Mouse (Mus musculus) forebrain, embryonic 16.5 days (tissue): ENCODE measurements around the gene Ncapd2. TPM values are rescaled to one million over a fixed set of nuclear protein-coding genes. Genes with fewer than 3 reads are reported as not detected.

Experiments
- ATAC-seq: fragments of 200-750 bp; cut with Nextera tagmentation; 2 replicates; pipeline ENCODE4 v1.8.0; 2017; ENCODE audit warnings: mild to moderate bottlenecking, moderate library complexity
- H3K27ac ChIP-seq: fragments of 300-500 bp; sonication (generic); 2 replicates; pipeline ENCODE4 v1.5.1; 2014; ENCODE audit warnings: low read length, control low read depth
- H3K27me3 ChIP-seq: fragments of 300-500 bp; sonication (generic); replicated peaks from 2 replicates; pipeline ENCODE4 v1.6.1; 2014; ENCODE audit warnings: low read length; ENCODE audit not compliant: control insufficient read depth, insufficient read depth
- H3K36me3 ChIP-seq: fragments of 300-500 bp; sonication (generic); 2 replicates; pipeline ENCODE4 v1.6.1; 2014; ENCODE audit not compliant: control insufficient read depth, insufficient read depth
- H3K4me1 ChIP-seq: fragments of 300-500 bp; sonication (generic); replicated peaks from 2 replicates; pipeline ENCODE4 v1.6.1; 2014; ENCODE audit warnings: low read length; ENCODE audit not compliant: control insufficient read depth, insufficient read depth
- H3K4me2 ChIP-seq: fragments of 300-500 bp; sonication (generic); 2 replicates; pipeline ENCODE4 v1.6.1; 2014; ENCODE audit warnings: mild to moderate bottlenecking, low read length, control low read depth
- H3K4me3 ChIP-seq: fragments of 300-500 bp; sonication (generic); replicated peaks from 2 replicates; pipeline ENCODE4 v1.5.1; 2014; ENCODE audit warnings: mild to moderate bottlenecking, low read length, control low read depth
- H3K9ac ChIP-seq: fragments of 300-500 bp; sonication (generic); replicated peaks from 2 replicates; pipeline ENCODE4 v1.6.1; 2014; ENCODE audit warnings: low read depth, low read length, control low read depth
- H3K9me3 ChIP-seq: fragments of 300-500 bp; sonication (generic); 2 replicates; pipeline ENCODE4 v1.6.1; 2016; ENCODE audit warnings: low read length; ENCODE audit not compliant: control insufficient read depth
- WGBS: fragments of 180-500 bp; shearing (Covaris S2); extraction: QIAGEN DNeasy Blood & Tissue Kit; methylation state at CpG from one replicate; pipeline ENCODE4 v1.1.7; 2014; 5-methylcytosine and 5-hydroxymethylcytosine counted together
- polyA plus RNA-seq: library from polyadenylated mRNA; unstranded; fragments of >200 nt; fragmentation: Nextera tagmentation; extraction: Ambion mirVana; gene quantifications from 2 replicates; pipeline ENCODE4 v1.2.1, GENCODE M21; 2015

The Ncapd2 gene
- 91.4 and 91.6 TPM in 2 replicates for polyA plus RNA-seq

- Histone ChIP-seq H3K4me1 (peaks cover 17% of the 10 kb centered on the region), H3K9me3 (no peaks in the 10 kb centered on the region), H3K27me3 (no peaks in the 10 kb centered on the region), H3K4me2 (peak within 1 kb of the TSS; percentile 95), H3K36me3 (peaks cover 11% of the 10 kb centered on the region; the same call in 1 of the 2 replicates), H3K27ac (peak within 1 kb of the TSS; percentile 100), H3K9ac (peak within 1 kb of the TSS; percentile 83), H3K4me3 (peak within 1 kb of the TSS; percentile 89)
- WGBS = under 1% methylated on average over 54 of the region's 54 CpGs
- peak; percentile 97 for ATAC-seq
Observed at GRCm38 (mm10) chr6:125191332-125192015, at the start of gene Ncapd2, which contains the start of gene Mrpl51. Gene Ncapd2 (minus strand): TSS chr6:125191701. Gene Mrpl51 (plus strand): TSS chr6:125191801.

DNA sequence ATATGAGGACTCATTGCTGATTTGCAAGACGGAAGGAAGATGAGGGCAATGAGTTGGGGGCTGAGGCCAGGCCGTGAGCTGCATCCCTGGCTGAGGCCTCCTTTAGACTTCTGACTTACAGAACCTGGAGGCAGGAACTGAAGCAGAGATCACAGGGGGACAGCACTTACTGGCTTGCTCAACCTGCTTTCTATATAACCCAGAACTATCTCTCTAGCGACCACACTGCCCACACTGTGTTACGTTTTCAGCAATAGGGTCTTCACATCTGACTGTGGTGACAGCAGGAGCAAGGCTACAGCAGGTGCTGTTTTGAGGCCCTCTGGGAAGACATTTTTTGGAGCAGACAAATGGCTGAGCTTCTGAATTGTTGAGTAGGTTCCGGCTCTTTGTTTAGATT lies 49.1 kb upstream of the Ncapd2 start:
- Histone ChIP-seq H3K4me1 (no peaks in the 10 kb centered on the region), H3K36me3 (no peaks in the 10 kb centered on the region), H3K9ac (no peak overlapping the region), H3K27ac (no peak overlapping the region), H3K9me3 (no peaks in the 10 kb centered on the region), H3K4me3 (no peak overlapping the region), H3K27me3 (no peaks in the 10 kb centered on the region), H3K4me2 (no peak overlapping the region)
- ATAC-seq = no peak
- 90% methylated on average over 5 of the region's 5 CpGs for WGBS

- Histone ChIP-seq H3K27ac (no peak overlapping the region), H3K4me2 (no peak overlapping the region), H3K9ac (no peak overlapping the region), H3K36me3 (no peaks in the 10 kb centered on the region), H3K4me3 (no peak overlapping the region), H3K9me3 (no peaks in the 10 kb centered on the region), H3K4me1 (no peaks in the 10 kb centered on the region), H3K27me3 (no peaks in the 10 kb centered on the region)
- ATAC-seq = no peak
- WGBS = 90% methylated on average over 5 of the region's 5 CpGs
Observed at GRCm38 (mm10) chr6:125239547-125239946, 48.0 kb upstream of the Ncapd2 start.

- H3K9ac ChIP-seq = no peak overlapping the region
- H3K4me3 ChIP-seq = no peak overlapping the region
- H3K27me3 ChIP-seq = no peaks in the 10 kb centered on the region
- no peak for ATAC-seq
- no peaks in the 10 kb centered on the region for H3K36me3 ChIP-seq
- no peaks in the 10 kb centered on the region for H3K4me1 ChIP-seq
- 85% methylated on average over 6 of the region's 6 CpGs for WGBS
- H3K4me2 ChIP-seq = no peak overlapping the region
- no peak overlapping the region for H3K27ac ChIP-seq
- no peaks in the 10 kb centered on the region for H3K9me3 ChIP-seq
Observed at GRCm38 (mm10) chr6:125238396-125238795, 46.9 kb upstream of the Ncapd2 start.

GRCm38 (mm10) chr6:125237421-125237820 lies 45.9 kb upstream of the Ncapd2 start:
- 90% methylated on average over 4 of the region's 4 CpGs for WGBS
- H3K9me3 ChIP-seq = no peaks in the 10 kb centered on the region
- no peak for ATAC-seq
- H3K27me3 ChIP-seq = no peaks in the 10 kb centered on the region
- no peak overlapping the region for H3K4me3 ChIP-seq
- H3K27ac ChIP-seq = no peak overlapping the region
- H3K36me3 ChIP-seq = no peaks in the 10 kb centered on the region
- H3K4me2 ChIP-seq = no peak overlapping the region
- no peaks in the 10 kb centered on the region for H3K4me1 ChIP-seq
- no peak overlapping the region for H3K9ac ChIP-seq

DNA sequence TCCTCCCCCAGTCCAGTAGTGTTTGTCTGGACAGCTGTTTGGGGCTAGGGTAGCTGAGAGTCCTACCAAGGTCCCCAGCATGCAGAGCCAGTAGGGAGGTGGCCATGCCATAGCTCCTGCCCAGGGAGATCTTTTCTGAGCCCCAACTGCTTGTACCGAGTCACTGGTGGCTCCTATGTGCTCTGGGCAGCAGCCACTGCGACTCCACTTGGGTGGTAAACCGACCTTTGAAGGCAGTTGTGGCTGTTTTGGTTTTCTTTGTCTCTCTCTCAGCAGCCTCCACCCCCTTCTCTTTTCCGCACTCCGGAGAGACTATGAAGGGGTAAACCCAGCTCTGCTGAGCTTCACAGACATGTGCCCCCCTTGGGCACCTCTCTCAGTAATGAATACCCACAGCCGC lies 45.3 kb upstream of the Ncapd2 start, which contains the start of gene Cd27:
TSS of gene Cd27 (minus strand) at position 229 of the 400 bp plus-strand sequence.
- Histone ChIP-seq H3K4me3 (no peak within 1 kb of the TSS), H3K27me3 (no peaks in the 10 kb centered on the region), H3K4me1 (peaks cover 3% of the 10 kb centered on the region), H3K9ac (no peak within 1 kb of the TSS), H3K9me3 (no peaks in the 10 kb centered on the region), H3K27ac (no peak within 1 kb of the TSS), H3K4me2 (no peak within 1 kb of the TSS), H3K36me3 (no peaks in the 10 kb centered on the region)
- WGBS = 18% methylated on average over 6 of the region's 6 CpGs
- no peak for ATAC-seq

GRCm38 (mm10) chr6:125236341-125236740 lies 44.8 kb upstream of the Ncapd2 start:
- Histone ChIP-seq H3K27me3 (no peaks in the 10 kb centered on the region), H3K4me1 (peaks cover 7% of the 10 kb centered on the region), H3K36me3 (no peaks in the 10 kb centered on the region), H3K4me2 (no peak overlapping the region), H3K4me3 (no peak overlapping the region), H3K27ac (no peak overlapping the region), H3K9me3 (no peaks in the 10 kb centered on the region), H3K9ac (no peak overlapping the region)
- WGBS = 39% methylated on average over 6 of the region's 6 CpGs
- no peak for ATAC-seq

- H3K9ac ChIP-seq = no peak overlapping the region
- ATAC-seq = no peak
- no peak overlapping the region for H3K27ac ChIP-seq
- WGBS = 77% methylated on average over 5 of the region's 5 CpGs
- no peaks in the 10 kb centered on the region for H3K9me3 ChIP-seq
- peaks cover 14% of the 10 kb centered on the region for H3K4me1 ChIP-seq
- no peaks in the 10 kb centered on the region for H3K27me3 ChIP-seq
- H3K4me2 ChIP-seq = no peak overlapping the region
- H3K36me3 ChIP-seq = no peaks in the 10 kb centered on the region
- H3K4me3 ChIP-seq = no peak overlapping the region
Observed at GRCm38 (mm10) chr6:125234520-125234828, 43.0 kb upstream of the Ncapd2 start.

DNA sequence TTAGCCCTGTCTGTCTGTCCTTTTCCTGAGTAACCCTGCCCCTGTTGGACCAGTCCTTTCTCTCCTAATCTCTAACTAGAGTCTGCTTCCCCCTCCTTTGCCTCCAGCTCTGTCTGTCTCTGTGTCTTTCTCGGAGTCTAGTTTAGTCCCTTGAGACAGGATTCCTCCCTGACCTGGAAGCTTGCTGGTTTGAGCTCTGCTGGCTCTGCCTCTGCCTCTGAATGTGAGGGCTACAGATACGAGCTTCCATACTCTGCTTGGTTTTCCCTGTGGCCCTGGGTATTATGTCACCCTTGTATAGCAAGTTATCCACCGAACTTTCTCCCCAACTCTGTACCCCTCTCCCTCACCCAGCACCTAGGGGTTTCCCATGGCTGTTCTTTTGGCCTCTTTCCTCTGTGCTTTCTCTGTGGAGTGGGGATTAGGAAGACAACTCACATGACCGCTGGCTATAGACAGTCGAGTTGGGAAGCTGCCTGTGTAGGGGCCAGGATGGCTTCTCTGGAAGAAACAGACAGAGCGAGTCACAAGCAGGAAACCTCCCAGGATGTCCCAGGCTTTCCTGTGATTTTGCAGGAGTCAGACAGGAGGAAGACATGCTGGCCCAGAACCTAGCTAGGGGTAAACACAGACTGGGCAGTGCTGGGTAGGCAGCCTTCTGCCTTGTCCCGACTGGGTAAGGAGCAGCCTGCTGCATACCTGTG lies 42.5 kb upstream of the Ncapd2 start:
- Histone ChIP-seq H3K36me3 (no peaks in the 10 kb centered on the region), H3K4me2 (no peak overlapping the region), H3K27ac (no peak overlapping the region), H3K27me3 (no peaks in the 10 kb centered on the region), H3K4me1 (peaks cover 14% of the 10 kb centered on the region), H3K9me3 (no peaks in the 10 kb centered on the region), H3K9ac (no peak overlapping the region), H3K4me3 (no peak overlapping the region)
- WGBS = 65% methylated on average over 7 of the region's 7 CpGs
- ATAC-seq = no peak
